9 mouse cellular contexts compared by ENCODE assay signal in genomic region chr16:96468698-96469097, GRCm38 (mm10). TPM values are rescaled to one million over a fixed set of nuclear protein-coding genes. Genes with fewer than 3 reads are reported as not detected.
DNase-seq lines count a peak whose midpoint lies in the region; ATAC-seq and TF ChIP-seq lines count a peak whose summit lies in the region.
"Had no signal": no experiment of that assay in that cellular context is flagged by ENCODE, and none has a peak within 500 bp of the region (broad histone marks: within the 10 kb centered on the region; RNA-seq: fewer than 3 reads in every experiment).

No protein-coding gene starts in this region.

- TF ChIP-seq CTCF in kidney, adult 2 months (conservative IDR thresholded peaks at IDR 0.05; ENCODE audit: insufficient read depth, insufficient read length, low read depth, low read length): no peak
- TF ChIP-seq CTCF in hindbrain, postnatal 0 days (IDR thresholded peaks at IDR 0.05; ENCODE audit: low read depth): no peak

- H3K4me2 ChIP-seq in hindbrain, postnatal 0 days (ENCODE audit: low read depth, low read length): peak overlapping the region; percentile 50

- no peaks in the 10 kb centered on the region for H3K27me3 ChIP-seq in kidney, adult 2 months (replicated peaks; ENCODE audit: control insufficient read depth, insufficient read depth, low read length)
- no peaks in the 10 kb centered on the region for H3K27me3 ChIP-seq in hindbrain, postnatal 0 days (ENCODE audit: insufficient read depth, low read length)

- H3K9me3 ChIP-seq in hindbrain, postnatal 0 days (ENCODE audit: low read length): no peaks in the 10 kb centered on the region

- H3K27ac ChIP-seq in kidney, adult 2 months (ENCODE audit: insufficient read depth, low read depth, low read length): no peak overlapping the region
- peak overlapping the region; percentile 41; the same call in 1 of the 2 replicates for H3K27ac ChIP-seq in hindbrain, postnatal 0 days

- peak overlapping the region; percentile 41; the same call in 1 of the 2 replicates for H3K9ac ChIP-seq in hindbrain, postnatal 0 days (replicated peaks; ENCODE audit: low read length)

- intact Hi-C loops in left cerebral cortex, postnatal 10 days (cut with DNase I): loop anchor here (2.0 kb wide), 1 partner anchor 202 kb away; no protein-coding TSS in a partner anchor

- TF ChIP-seq POLR2A in kidney, adult 2 months (IDR thresholded peaks at IDR 0.05; ENCODE audit: low read depth, low read length): no peak

- H3K4me1 ChIP-seq in kidney, adult 2 months (ENCODE audit: control insufficient read depth, insufficient read depth, low read length): no peaks in the 10 kb centered on the region
- peaks cover 11% of the 10 kb centered on the region for H3K4me1 ChIP-seq in hindbrain, postnatal 0 days (ENCODE audit: insufficient read depth, low read length)

- H3K4me3 ChIP-seq in kidney, adult 2 months (ENCODE audit: insufficient read depth, low read depth, low read length): no peak overlapping the region
- peak overlapping the region; percentile 33 for H3K4me3 ChIP-seq in hindbrain, postnatal 0 days (ENCODE audit: low read length)

- H3K36me3 ChIP-seq in kidney, adult 2 months (ENCODE audit: control insufficient read depth, insufficient read depth, low read length): no peaks in the 10 kb centered on the region
- no peaks in the 10 kb centered on the region for H3K36me3 ChIP-seq in hindbrain, postnatal 0 days (ENCODE audit: insufficient read depth, low read length)
- H3K36me3 ChIP-seq: G1E had no signal

- WGBS in kidney, adult 2 months: 57% methylated on average over 4 of the region's 4 CpGs
- WGBS in hindbrain, postnatal 0 days: 62% methylated on average over 4 of the region's 4 CpGs

- peak; percentile 62 for ATAC-seq in hindbrain, postnatal 0 days
- ATAC-seq in monocyte, adult 5-6 weeks (replicated peaks; ENCODE audit: insufficient number of reproducible peaks, low FRiP score, low TSS enrichment, poor library complexity, severe bottlenecking): no peak
- no peak for ATAC-seq in erythroid progenitor cell, adult 5-6 weeks (replicated peaks; ENCODE audit: low FRiP score, poor library complexity, severe bottlenecking)

- DNase-seq in kidney, adult 2 months: peak; percentile 23
- DNase-seq in kidney, adult 18-20 months: no peak
- peak; percentile 21 to 56 for DNase-seq in cerebellum, postnatal 25 days
- peak; percentile 84 for DNase-seq in hindbrain, postnatal 0 days (ENCODE audit: low spot score)
- DNase-seq in left cerebral cortex, postnatal 10 days (ENCODE audit: extremely low spot score in 1 of 2, low spot score in 2 of 2): peak; percentile 65 to 80
- DNase-seq in right cerebral cortex, postnatal 10 days (ENCODE audit: low spot score in 2 of 2): peak; percentile 86 to 89

RNA-seq across cellular contexts. Expression of gene Pcp4, which starts 1.3 kb away (rescaled TPM):
- 0.34 and 0.68 TPM in 2 replicates for polyA plus RNA-seq in kidney, adult 2 months (2012; rRNA removed)
- 213 and 218 TPM in 2 replicates for total RNA-seq in hindbrain, postnatal 0 days (2014; rRNA removed)
- 753 and 804 TPM in 2 replicates for polyA plus RNA-seq in hindbrain, postnatal 0 days (2015; fragmentation: Nextera tagmentation; extraction: Ambion mirVana)
- 100 to 1,000 TPM; 421 to 559 TPM for total RNA-seq in left cerebral cortex, postnatal 10 days (2021)
- total RNA-seq in monocyte, adult 5-6 weeks (2017): not detected in 3 replicates
- 7.1 TPM in 1 of 2 replicates, not detected in the other for total RNA-seq in erythroid progenitor cell, adult 5-6 weeks (2015; ENCODE audit: low replicate concordance)
- total RNA-seq in erythroid progenitor cell, adult 5-6 weeks (2017; ENCODE audit: low replicate concordance): not detected in 2 replicates
- total RNA-seq: G1E had no signal
- polyA plus RNA-seq: G1E had no signal

RNA-seq across cellular contexts. Expression of gene Itgb2l, which starts 25.3 kb away (rescaled TPM):
- polyA plus RNA-seq in kidney, adult 2 months (2012; rRNA removed): not detected in 2 replicates
- total RNA-seq in hindbrain, postnatal 0 days (2014; rRNA removed): 1.3 TPM in 1 of 2 replicates, not detected in the other
- polyA plus RNA-seq in hindbrain, postnatal 0 days (2015; fragmentation: Nextera tagmentation; extraction: Ambion mirVana): not detected in 2 replicates
- not detected for total RNA-seq in left cerebral cortex, postnatal 10 days (2021)
- 0.11 to 0.29 TPM in 2 of 3 replicates, not detected in the other for total RNA-seq in monocyte, adult 5-6 weeks (2017)
- 13.0 TPM in 2 replicates for total RNA-seq in erythroid progenitor cell, adult 5-6 weeks (2015; ENCODE audit: low replicate concordance)
- 15.5 and 16.9 TPM in 2 replicates for total RNA-seq in erythroid progenitor cell, adult 5-6 weeks (2017; ENCODE audit: low replicate concordance)
- polyA plus RNA-seq: G1E had no signal

Comparison
In these comparisons a context has a peak if more than half of its experiments do, and no peak if none do; other contexts are left out.
1. RNA of gene Pcp4, which starts 1.3 kb away (total RNA-seq): 421 to 559 TPM in left cerebral cortex, postnatal 10 days and 213 to 218 TPM in hindbrain, postnatal 0 days; 7.1 TPM in erythroid progenitor cell, adult 5-6 weeks and not detected in monocyte, adult 5-6 weeks; every median in the first group is over 10 times any median in the second.